Mouse (Mus musculus) stomach, postnatal 0 days (tissue): ENCODE results near the gene Ube2o.

Experiments used
- CTCF ChIP-seq: IDR thresholded peaks from 2 replicates; pipeline ENCODE4 v1.5.1; 2016; ENCODE audit warnings: antibody characterized with exemption, low read depth, mild to moderate bottlenecking, moderate library complexity
- EP300 ChIP-seq: optimal IDR thresholded peaks from 2 replicates; pipeline ENCODE3; 2016; ENCODE audit warnings: antibody characterized with exemption

- TF ChIP-seq EP300 (no peak), CTCF (no peak)
These were observed 43.9 kb downstream of the Ube2o start for GRCm38 (mm10) chr11:116537388-116537787.
